Mouse (Mus musculus): ENCODE data around the gene Knl1. TPM values are rescaled to one million over a fixed set of nuclear protein-coding genes. Genes with fewer than 3 reads are reported as not detected.

Gene Knl1
- total RNA-seq, 2 experiments from 2014 or later, result 0.16 to 1.2 TPM

DNA sequence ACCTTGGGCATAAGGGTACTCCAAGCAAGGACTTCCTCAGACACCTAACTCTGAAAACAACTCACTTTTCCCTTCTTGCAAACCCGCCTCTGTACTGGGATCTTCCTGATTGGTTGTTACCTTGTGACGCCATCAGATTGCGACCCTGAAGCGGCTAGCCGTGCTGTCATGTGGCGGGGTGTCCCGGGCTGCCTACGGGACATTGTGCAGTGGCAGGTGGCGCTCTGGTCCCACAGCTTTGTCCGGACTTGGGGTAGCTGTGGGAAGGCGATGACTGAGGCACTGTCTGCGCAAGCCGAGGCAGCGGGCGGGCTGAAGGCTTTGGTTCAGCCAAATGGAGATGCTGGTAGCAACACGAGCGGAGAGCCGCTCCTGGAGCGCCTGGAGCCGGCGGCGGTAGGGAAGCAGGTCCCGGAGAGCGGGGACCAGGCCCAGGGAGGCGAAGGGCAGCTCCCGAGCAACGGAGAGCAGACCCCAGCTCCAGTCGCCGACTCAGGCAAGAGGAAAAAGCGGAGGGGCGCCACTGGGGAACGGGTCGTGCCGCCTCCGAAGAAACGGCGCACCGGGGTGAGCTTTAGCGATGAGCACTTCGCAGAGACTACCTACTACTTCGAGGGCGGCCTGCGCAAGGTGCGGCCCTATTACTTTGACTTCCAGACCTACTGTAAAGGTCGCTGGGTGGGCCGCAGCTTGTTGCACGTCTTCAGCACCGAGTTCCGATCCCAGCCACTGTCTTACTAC lies 12.1 kb upstream of the Knl1 start, which contains the start of gene Rpusd2:
TSS of gene Rpusd2 (plus strand) at position 135 of the 741 bp plus-strand sequence.
- peak; percentile 90 to 94 for DNase-seq (ENCODE audit: low spot score in 2 of 2)
- intact Hi-C loops (cut with DNase I), result loop anchor here (5.0 kb wide), 2 partner anchors 77 to 252 kb away; partner anchors contain the start of genes Rad51 and Vps18

DNA sequence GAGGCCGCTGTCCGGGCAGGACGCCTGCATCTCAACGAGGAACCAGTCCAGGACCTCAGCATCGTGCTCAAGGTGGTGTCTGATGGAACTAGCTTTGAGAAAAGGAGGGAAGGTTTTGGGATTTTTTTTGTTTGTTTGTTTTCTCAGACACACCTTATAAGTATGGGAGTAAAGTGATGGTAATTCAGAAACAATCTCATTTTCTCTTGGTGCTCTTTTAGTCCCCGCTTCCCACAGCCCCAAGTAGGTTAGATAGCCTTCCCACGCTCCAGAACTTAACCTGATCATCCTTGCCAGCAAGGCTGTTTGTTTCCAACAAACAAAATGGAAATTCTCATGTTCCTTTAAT lies 11.5 kb upstream of the Knl1 start:
- DNase-seq (ENCODE audit: low spot score in 2 of 2), result no peak
- intact Hi-C loops (cut with DNase I), result loop anchor here (5.0 kb wide), 2 partner anchors 77 to 252 kb away; partner anchors contain the start of genes Rad51 and Vps18

DNA sequence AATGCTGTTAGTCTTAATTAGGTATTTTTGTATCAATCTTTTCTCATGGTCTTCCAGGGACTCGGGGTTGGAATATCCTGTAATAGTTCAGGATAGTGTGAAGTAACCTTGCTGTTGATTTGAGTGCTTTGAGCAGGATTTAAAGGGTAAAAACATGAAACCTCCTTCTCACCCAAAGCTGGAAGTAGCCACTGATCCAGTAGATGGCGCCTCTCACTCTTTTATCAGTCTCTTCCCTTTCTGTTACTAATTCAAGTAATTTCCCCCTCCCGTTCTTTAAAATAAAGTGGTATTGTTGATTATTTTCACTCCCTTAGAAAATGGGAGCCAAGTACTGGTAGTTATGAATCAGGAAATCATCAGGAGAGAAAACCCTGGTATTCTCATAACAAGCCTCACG lies 6.0 kb upstream of the Knl1 start:
- intact Hi-C loops (cut with DNase I), result loop anchor here (1.0 kb wide), 1 partner anchor 148 kb away; no protein-coding TSS in a partner anchor
- DNase-seq (ENCODE audit: low spot score in 2 of 2), result no peak

DNA sequence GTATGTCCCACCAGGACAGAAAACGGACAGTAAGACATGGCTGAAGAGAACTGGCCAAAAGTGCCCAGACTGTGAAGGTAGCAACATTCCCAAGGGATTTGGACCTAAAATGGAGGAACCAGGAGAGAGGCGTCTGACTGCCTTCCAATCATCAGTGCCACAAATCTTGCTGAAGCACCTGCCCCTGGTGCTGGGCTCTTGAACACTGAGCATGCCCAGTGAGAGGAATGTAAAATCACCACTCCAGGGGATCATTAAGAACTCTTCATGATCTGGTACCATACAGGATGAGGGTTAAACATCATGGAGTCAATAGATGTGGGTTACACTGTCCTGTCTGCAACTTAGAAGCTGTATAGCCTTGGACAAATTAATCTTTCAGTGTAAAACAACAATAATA lies 1.8 kb upstream of the Knl1 start:
- intact Hi-C loops (cut with DNase I), result no loop called here
- no peak for DNase-seq (ENCODE audit: low spot score in 2 of 2)

DNA sequence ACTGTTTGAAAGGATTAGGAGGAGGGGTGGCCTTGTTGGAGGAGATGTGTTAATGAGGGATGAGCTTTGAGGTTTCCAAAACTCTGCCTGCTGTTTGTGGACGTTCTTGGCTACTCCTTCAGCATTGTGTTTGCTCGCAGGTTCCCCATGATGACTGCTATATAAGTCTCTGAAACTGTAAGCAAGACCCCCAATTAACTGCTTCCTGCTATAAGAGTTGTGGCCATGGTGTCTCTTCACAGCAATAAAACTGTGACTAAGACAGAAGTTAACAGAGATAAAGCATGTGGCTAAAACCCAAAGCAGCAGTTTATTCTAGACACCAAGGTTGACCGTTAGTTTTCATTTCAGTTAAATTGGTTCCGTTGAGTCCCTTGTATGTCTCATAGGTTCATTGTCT lies 930 bp downstream of the Knl1 start:
- intact Hi-C loops (cut with DNase I), result no loop called here
- DNase-seq (ENCODE audit: low spot score in 2 of 2), result no peak

DNA sequence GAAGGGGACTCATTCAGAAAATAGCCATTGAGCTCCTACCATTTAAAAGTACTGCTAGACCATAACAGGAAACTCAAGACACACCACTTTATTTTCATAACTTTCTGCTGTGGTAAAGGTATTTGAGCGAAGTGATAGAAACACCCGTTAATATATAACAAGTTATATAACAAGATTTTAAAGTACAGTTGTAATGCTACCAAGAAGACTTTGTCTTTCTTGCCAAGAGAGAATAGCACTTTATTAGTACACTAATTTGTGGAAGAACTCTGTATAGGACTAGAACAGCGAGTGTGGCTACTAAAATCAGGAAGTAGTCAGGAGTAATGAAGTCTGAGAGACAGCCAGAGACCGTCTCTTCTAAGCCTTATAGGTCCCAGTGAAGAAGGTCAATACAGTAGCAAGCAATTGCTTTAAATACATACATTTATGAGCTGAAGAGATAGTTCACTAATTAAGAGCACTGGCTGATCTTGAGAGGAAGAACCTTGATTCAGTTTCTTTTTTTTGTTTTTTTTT lies 3.3 kb downstream of the Knl1 start:
- no peak for DNase-seq (ENCODE audit: low spot score in 2 of 2)
- intact Hi-C loops (cut with DNase I), result no loop called here

DNA sequence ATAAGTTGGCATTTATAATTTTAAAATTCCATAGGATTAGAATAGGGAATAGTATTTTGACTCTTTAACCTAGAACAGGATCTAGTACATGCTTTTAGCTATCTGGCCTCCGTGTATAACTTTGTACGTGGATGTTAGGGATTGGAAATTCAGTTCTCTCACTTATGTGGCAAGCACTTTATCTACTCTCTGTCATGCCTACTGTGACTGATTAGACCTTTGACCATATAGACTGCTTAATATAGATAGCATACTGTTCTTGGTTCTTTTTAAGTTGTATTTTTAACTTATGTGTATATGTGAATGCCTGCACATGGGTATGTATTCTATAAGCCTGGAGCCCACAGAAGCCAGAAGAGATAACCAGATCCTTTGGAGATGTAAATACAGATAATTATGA lies 13.2 kb downstream of the Knl1 start:
- intact Hi-C loops (cut with DNase I), result no loop called here
- no peak for DNase-seq (ENCODE audit: low spot score in 2 of 2)

DNA sequence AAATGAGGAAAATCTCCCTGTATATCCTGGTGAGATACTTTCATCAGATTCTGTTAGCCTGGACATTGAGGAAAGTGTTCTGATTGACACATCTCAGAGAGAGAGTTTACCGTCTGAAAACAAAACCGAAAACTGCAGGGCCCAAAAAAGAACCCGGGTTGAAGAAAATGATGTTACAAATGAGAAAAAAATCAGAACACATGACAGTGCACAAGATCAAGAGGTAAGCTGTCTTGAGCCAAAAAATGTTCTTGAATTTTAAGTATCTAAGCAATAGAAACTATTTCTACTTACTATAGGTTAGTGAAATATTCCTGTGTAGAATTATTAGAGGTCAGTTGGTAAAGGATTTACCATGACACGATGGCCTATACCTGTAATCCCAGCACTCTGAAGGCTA lies 25.5 kb downstream of the Knl1 start:
- intact Hi-C loops (cut with DNase I), result no loop called here
- no peak for DNase-seq (ENCODE audit: low spot score in 2 of 2)

DNA sequence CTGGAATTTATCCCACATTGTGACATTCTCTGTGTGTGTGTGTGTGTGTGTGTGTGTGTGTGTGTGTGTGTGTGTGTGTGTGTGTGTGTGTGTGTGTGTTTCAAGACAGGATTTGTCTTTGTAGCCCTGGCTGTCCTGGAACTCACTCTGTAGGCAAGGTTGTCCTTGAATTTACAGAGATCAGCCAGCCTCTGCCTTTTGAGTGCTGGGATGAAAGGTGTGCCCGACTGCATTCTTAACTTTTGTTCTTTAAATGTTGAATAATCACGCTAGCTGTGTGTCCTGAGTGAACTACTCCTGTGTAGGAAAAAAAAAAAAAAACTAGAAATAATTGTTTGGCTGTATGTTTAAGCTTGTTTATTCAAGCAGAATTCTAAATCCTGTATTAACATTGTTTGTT lies 39.2 kb downstream of the Knl1 start:
- DNase-seq (ENCODE audit: low spot score in 2 of 2), result no peak
- intact Hi-C loops (cut with DNase I), result no loop called here

DNA sequence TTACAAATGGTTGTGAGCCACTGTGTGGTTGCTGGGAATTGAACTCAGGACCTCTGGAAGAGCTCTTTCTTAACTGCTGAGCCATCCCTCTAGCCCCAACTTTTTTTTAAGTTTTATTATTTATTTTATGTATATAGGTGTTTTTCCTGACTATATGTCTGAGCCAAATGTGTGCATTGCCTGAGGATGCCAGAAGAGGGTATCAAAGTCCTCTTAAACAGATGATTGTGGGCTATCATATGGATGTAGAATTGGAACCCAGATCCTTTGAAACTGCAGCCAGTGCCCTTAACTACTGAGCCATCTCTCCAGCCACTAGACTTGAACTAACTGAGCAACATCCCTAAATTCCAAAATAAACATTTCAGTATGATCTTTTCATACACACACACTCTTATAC lies 54.6 kb downstream of the Knl1 start:
- no peak for DNase-seq (ENCODE audit: low spot score in 2 of 2)
- intact Hi-C loops (cut with DNase I), result no loop called here

DNA sequence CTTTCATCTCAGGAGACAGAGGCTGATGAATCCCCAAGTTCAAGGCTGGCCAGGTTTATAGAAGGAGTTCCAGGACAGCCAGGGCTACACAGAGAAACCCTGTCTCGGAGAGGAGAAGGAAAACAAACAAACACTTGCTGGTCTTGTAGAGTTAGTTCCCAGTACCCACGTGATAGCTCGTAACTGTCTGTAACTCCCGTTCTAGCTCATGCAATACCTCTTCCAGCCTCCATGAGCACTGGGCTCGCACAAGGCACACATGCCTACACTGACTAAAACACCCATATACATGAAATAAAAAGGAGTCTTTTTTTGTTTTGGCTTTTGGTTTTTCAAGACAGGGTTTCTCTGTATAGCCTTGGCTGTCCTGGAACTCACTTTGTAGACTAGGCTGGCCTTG lies 59.7 kb downstream of the Knl1 start:
- intact Hi-C loops (cut with DNase I), result no loop called here
- DNase-seq (ENCODE audit: low spot score in 2 of 2), result no peak

DNA sequence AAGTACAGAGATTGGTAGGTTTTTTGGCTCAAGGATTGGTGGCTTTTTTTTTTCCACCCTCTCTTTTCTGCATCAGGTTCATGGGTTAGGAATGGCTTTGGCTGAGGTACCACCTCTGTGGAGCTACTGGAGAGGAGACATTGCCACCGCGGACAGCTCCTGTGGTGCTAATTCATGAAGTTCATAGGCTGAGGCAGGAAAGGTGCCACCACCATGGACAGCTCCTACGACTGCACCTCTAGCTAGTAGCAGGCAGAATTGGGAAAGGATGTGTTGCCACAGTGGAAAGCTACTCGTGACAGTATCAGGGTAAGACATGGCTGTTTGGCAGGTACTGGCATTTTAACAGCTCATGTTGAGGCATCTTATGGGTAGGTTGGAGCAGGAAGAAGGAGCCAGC lies 61.6 kb downstream of the Knl1 start:
- DNase-seq (ENCODE audit: low spot score in 2 of 2), result no peak
- intact Hi-C loops (cut with DNase I), result no loop called here

DNA sequence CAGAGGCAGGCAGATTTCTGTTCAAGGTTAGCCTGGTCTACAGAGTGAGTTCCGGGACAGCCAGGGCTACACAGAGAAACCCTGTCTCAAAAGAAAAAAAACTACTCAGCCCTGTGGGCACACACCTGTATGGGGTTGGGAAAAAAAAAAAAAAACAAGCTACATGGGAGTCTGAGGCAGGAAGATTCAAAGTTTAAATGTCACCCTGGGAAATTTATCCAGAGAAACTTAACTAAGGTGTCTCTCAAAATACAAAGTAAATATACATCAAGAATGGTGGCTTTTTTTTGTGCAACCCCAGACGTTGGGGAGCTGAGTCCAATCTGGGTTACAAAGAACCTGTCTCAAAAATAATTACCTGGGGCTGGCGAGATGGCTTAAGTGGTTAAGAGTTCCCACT lies 64.1 kb downstream of the Knl1 start:
- intact Hi-C loops (cut with DNase I), result loop anchor here (5.0 kb wide), 1 partner anchor 74 kb away; no protein-coding TSS in a partner anchor
- DNase-seq (ENCODE audit: low spot score in 2 of 2), result no peak

DNA sequence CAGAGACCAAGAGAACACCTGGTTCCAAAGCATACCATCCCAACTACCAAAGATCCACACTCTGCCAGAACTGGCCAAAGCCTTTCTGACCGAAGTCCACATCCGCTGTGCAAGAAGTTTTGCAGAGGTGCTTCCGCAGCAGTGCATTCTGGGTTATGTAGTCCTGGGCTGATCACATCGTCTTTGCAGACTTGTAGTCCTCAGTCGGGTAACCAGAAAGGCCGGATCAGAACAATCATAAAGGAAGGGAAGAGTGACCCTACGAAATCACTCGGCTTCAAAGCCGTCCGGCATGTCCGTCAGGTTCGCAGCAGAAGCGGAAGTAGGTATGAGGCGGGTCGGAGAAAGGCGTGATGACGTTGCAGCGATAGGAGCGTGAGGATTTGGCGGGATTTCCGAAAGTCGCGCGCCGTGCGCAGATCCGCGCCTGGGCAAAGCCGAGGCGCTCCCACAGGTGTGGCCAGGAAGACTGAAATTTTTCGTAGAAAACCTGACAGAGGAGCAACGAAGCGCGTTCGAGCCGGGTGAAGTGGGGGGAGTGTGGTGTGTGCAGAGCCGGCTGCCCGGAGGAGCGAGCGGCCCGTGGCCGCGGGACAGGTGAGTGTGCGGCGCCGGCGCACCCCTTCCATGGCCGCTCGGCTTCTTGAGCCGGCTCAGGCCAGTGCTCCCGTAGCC lies 65.7 kb downstream of the Knl1 start, which contains the start of gene Rad51:
TSS of gene Rad51 (plus strand) at position 356 of the 675 bp plus-strand sequence.
- peak; percentile 88 to 90 for DNase-seq (ENCODE audit: low spot score in 2 of 2)
- intact Hi-C loops (cut with DNase I), result loop anchor here (5.0 kb wide), 1 partner anchor 75 kb away; no protein-coding TSS in a partner anchor

DNA sequence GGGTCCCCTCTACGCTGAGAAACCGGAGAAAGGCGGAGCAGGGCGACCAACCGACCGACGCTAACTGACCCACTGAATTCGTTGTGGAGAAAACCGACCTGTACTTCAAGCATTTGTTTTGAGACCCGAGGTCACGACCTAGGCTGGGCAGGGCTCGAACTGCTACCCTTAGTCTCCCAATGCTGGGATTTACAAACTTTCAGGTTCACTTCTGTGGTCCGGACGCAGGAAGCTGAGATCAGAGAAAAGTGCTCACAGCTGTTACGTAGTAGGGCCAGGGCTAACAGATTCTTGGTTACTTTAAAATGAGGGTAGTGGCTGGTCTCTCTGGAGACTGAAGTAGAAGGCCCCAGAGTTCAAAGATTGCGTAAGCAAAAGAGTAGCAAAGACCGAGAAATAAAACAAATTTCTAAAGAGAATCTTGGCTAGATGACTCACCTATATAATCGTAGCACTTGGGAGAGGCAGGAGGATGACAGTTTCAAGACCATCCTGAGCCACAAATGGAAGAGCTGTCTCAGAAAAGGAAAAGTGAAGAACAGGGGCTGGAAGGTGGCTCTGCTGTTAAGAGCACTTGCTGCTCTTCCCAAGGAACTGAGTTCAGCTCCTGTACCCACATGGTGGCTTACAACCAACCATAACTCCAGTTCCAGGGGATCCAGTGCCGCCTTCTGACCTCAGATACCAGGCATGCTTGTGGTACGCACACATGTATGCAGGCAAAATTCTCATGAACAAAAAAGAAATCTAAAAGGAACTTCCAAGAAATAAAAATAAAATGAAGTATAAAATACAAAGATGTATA lies 66.4 kb downstream of the Knl1 start:
- intact Hi-C loops (cut with DNase I), result loop anchor here (5.0 kb wide), 1 partner anchor 76 kb away; no protein-coding TSS in a partner anchor
- no peak for DNase-seq (ENCODE audit: low spot score in 2 of 2)

DNA sequence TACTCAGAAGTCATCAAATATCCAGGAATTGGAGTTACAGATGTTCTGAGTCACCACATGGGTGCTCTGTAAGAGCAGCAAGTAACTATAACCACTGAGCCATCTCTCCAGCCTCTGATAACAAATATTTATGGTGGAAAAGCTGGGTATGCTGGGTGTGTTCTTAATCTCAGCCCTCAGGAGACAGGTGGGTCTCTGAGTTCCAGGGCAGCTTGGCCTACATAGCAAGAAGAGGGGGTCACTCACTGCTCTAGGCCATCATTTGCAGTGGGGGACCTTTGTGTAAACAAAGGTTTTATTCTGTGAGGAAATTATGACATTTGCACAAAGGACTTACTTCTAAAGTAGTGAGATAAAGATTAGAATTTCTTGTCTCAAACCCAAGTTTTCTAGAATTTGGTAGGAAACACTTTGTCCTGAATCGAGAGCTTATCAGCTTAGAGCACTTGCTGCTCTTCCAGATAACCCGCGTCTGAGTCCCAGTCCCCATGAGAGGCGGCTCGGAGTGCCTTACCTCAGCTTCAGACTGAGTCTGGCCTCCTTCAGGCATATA lies 89.5 kb downstream of the Knl1 start:
- no peak for DNase-seq (ENCODE audit: low spot score in 2 of 2)
- intact Hi-C loops (cut with DNase I), result no loop called here

DNA sequence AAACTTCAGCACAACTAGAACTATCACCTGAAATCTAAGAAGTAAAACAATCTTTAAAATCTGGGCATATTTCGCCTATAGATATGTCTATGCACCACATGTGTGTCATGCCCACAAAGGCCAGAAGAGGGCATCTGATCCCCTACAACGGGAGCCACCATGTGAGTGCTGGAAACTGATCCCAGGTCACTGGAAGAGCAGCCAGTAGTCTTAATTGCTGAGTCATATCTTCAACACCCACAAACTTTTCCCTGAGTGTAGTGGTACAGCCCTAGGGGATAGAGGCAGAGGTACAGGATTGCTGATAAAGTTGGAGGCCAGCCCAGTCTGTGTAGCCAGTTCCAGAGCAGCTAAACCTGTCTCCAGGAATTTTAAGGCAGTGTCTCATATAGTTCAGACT lies 98.3 kb downstream of the Knl1 start:
- no peak for DNase-seq (ENCODE audit: low spot score in 2 of 2)
- intact Hi-C loops (cut with DNase I), result no loop called here

DNA sequence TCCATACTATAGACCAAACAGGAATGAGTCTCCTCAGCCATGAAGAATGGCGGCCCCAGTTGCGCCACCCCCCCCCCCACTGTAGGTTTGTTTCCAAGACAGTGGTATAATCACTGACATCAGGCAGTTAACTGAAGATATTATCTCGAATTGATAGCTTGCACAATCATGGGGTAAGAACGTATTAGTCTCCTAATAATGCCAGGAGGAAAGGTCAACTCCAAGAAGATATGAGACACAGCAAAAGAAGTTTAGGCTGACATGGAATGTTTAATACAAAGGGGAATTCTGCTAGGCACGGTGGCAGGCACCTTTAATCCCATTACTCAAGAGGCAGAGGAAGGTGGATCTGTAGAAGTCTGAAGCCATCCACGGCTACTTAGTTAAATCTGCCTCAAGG lies 99.5 kb downstream of the Knl1 start:
- no peak for DNase-seq (ENCODE audit: low spot score in 2 of 2)
- intact Hi-C loops (cut with DNase I), result no loop called here

DNA sequence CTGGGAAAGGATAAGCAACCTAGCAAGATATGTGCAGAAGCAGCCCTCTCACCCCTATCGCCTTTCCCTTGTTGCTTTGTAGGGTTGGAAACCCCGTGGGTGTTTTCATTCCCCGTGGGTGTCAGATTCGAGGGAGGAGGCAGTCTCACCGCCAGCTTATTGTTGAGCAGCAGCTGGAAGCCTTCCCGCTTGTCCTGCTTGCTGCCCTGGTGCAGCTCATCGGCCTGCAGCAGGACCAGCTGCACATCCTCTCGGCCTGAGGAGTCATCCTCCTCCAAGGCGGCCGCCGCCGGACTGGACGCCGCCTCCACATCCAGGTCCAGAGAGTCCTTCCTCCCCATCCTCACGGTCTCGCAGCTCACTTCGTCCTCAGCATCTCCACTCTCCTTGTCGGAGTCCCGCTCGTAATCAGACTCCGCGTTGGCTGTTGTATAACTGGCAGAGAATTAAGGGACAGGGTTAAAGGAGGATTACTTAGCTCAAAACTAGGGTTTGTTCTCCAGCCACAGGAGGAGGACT lies 100.3 kb downstream of the Knl1 start:
- peak in 1 of 2 experiments; percentile 17 for DNase-seq (ENCODE audit: low spot score in 2 of 2)
- intact Hi-C loops (cut with DNase I), result no loop called here

Measured in left cerebral cortex, postnatal 36 days (tissue).